Mouse (Mus musculus) kidney, postnatal 25 days (tissue): ENCODE measurements around the gene Arhgap30.

ENCODE experiments used
- DNase-seq, 2 experiments: peaks; one replicate each; pipeline ENCODE4 v3.0.0; 2021; ENCODE audit warnings: mixed read lengths in 2 of 2

Gene Arhgap30

GRCm38 (mm10) chr1:171435288-171435814 lies 46.6 kb downstream of the Arhgap30 start:
- DNase-seq = no peak

GRCm38 (mm10) chr1:171435974-171436373 lies 47.2 kb downstream of the Arhgap30 start:
- DNase-seq = no peak

DNA sequence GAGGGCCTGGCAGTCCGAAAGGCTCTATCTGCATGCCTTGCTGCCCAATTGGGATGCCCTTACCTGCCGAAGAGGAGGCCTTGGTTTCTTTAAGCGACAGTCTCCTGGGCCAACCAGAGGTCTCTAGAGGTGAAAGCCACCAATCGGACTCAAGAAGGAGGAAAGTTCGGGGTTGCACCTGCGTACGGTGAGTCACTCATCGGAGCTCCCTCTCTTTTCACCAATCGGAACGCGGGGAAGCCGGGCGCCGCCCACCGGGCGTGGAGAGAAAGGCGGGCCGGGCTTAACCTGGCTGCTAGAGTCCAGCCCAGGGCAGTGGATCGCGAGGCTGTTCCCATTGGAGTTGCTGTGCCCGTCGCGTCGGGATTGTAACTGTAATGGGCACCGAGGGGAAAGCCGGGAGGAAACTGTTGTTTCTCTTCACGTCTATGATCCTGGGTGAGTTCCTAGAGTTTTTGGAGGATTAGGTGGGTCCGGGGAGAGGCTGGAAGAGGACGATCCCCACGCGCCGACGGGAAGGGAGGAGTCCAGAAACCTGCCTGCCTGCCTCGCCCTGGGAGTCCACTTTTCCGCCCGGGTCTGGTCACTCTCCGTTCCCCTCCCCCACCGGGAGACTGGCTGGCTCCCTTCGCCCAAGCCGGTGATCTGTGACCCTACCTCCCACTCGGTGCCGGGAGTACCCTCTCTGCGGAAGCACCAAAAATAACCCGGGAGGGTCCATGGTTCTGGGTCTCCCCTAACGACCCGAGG lies 48.7 kb downstream of the Arhgap30 start, which contains the start of gene F11r:
Gene F11r, plus strand, starts transcription at position 272 of the 750 bp plus-strand sequence.
- DNase-seq = peak; percentile 95 to 98

GRCm38 (mm10) chr1:171438014-171438670 lies 49.4 kb downstream of the Arhgap30 start:
- DNase-seq = peak; percentile 39 to 57

DNA sequence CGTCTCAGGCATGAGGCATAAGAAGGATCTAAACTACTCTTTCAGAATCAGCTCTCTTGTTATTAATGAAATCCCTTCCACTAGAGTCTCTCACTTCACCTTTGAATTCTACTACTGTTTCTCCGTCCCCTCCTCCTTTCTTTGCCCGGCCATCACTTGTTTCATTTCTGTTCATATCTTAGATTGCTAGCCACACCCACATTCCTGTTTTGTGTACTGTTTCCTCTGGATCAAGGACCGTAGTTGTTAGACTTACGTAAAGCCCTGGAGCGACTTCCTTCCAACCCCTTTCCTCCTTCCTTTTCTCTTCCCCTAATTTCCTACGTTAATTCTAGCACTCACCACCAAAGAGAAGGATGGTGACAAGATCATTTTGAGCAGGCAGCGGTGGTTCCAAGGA lies 50.3 kb downstream of the Arhgap30 start:
- DNase-seq = peak in 1 of 2 experiments; percentile 33

GRCm38 (mm10) chr1:171440025-171440725 lies 51.4 kb downstream of the Arhgap30 start:
- DNase-seq = peak; percentile 90 to 93

- DNase-seq = peak; percentile 63 to 76
These were observed 53.0 kb downstream of the Arhgap30 start for GRCm38 (mm10) chr1:171441466-171442412.

GRCm38 (mm10) chr1:171442413-171442760 lies 53.6 kb downstream of the Arhgap30 start:
- DNase-seq = peak; percentile 50 to 52

- DNase-seq = no peak
These were observed 56.3 kb downstream of the Arhgap30 start for GRCm38 (mm10) chr1:171445050-171445449.

DNA sequence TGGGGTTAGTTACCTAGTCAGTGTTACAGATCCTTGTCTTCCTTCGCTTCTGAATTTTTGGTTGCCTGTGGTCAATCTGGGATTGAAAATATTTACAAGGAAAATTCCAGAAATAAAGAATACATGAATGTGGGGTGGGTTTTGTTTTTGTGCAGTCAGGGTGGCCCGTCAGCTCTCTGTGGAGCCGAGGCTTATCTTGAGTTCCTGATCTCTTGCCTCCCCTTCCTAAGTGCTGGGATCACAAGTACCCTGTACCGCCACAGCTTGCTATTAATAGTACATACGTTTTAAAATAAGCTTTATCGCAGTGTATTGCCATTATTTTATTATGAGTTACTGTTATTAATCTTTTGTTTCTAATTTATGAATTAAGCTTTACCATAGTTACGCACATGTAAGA lies 58.1 kb downstream of the Arhgap30 start:
- DNase-seq = no peak

DNA sequence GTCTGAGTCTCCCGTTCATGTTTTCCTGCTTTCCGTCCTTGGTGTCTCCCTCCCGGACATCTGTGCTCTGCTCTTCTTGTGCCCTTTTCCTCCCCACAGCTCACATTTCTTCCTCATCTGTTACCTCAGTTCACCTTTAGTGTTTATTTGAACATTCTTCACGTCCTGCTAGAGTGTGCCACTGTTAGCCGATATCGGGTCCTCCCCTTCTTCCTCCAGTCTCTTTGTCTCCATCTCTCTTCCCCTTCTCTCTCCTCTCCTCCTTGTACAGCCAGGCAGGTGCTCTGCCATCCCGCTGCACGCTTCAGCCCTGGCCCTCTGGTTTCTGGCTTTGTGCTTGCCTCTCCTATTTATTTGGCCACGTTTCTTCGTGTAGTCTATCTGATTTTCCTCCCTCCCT lies 58.9 kb downstream of the Arhgap30 start:
- no peak for DNase-seq

GRCm38 (mm10) chr1:171450062-171450461 lies 61.3 kb downstream of the Arhgap30 start:
- peak; percentile 43 to 65 for DNase-seq

DNA sequence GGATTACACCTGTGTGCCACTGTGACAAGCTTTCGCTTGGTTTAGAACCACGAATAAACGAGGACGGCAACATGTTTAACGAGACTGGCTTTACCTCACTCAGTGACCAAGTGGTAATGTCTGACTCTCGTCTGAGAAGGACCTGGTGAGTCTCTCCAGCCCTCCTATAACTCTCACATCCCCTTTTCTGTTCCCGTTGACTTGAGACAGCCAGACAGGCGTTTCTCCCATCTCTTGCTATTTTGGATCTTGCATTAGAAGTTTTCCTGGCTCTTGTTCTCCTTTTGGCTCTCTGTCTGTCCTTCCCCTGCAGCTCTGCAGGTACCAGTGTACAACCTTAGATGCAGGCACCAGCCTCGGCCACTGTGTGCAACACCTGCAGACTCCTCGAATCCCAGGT lies 62.2 kb downstream of the Arhgap30 start:
- no peak for DNase-seq

DNA sequence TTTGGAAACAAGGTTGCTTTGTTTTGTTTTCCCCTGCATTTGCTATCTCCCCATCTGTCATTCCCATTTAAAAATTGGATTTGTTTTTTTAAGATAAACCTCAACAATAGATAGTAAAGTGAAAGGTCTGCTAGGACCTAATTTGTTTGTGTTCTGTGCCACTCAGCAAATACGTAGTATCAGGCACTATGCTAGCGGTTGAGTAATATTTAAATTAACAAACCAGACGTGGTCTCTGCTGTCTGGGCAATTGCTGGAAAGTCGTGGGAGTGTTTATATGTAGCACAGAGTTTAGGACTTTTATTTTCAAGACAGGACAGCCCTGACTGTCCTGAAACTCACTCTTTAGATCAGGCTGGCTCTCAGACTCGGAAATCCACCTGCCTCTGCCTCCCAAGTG lies 63.8 kb downstream of the Arhgap30 start:
- no peak for DNase-seq

- no peak for DNase-seq
These were observed 64.2 kb downstream of the Arhgap30 start for GRCm38 (mm10) chr1:171452923-171453322.

GRCm38 (mm10) chr1:171454926-171455325 lies 66.2 kb downstream of the Arhgap30 start:
- DNase-seq = no peak

DNA sequence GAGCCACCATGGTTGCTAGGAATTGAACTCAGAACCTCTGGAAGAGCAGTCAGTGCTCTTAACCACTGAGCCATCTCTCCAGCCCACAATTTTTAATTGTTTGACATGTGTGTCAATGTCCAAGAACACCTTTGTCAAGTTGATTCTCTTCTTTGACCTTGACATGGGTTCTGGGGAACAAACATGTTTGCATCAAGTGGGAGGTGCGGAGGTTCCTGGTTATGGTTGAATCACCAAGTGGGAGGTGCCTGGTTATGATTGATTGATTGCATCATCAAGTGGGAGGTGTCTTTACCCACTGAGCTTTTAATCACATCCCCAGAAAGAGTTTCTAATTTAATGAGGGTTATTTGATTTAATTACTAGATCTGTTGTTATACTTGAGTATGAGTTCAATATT lies 68.8 kb downstream of the Arhgap30 start:
- DNase-seq = no peak

DNA sequence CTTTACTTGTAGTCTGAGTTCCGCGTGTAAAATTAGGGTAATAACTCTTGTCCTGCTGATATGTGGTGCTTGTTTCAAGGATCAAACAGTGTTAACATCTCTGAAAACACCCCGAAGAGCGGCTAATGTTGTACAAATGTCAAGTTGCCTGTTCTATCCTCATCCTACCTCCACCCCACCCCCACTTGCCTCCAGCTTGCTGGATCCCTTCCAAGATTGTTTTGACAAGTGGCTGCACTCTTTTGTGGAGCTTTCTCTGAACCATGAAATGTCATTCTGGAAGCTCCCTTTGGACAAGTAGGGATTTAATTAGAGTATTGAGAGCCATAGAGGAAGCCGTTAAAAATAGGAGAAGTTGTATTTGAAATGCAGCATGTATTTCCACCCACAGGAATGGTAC lies 71.0 kb downstream of the Arhgap30 start:
- DNase-seq = peak; percentile 58 to 73
